Mouse (Mus musculus): ENCODE data around the gene Maged2. TPM values are rescaled to one million over a fixed set of nuclear protein-coding genes. Genes with fewer than 3 reads are reported as not detected.
A peak's percentile ranks its signal among the peaks of the same experiment; 100 is the strongest.
"Not testable (repeated sequence)": the region's sequence is repeated elsewhere in the genome, so short reads cannot be mapped to it uniquely, and the experiment has no call there.

Maged2 gene
- total RNA-seq (2021) = 10 to 100 TPM; 42.6 to 49.5 TPM
- long read RNA-seq, experiment 1, transcript Maged2-204 (13 exons, 2,107 nt) = major isoform, 36 of 92 reads
- long read RNA-seq, experiment 1, transcript Maged2-203 (13 exons, 2,183 nt) = minor isoform, 11 of 92 reads
- long read RNA-seq, experiment 1, partial matches to known transcripts = 32 of 92 reads
- long read RNA-seq, experiment 1, other reads (novel, unspliced or antisense) = 13 of 92 reads
- long read RNA-seq, experiment 2, transcript Maged2-204 (13 exons, 2,107 nt) = major isoform, 13 of 48 reads
- long read RNA-seq, experiment 2, transcript Maged2-203 (13 exons, 2,183 nt) = minor isoform, 7 of 48 reads
- long read RNA-seq, experiment 2, partial matches to known transcripts = 19 of 48 reads
- long read RNA-seq, experiment 2, other reads (novel, unspliced or antisense) = 9 of 48 reads

GRCm38 (mm10) chrX:150814139-150814469 is at the start of gene Maged2:
Gene Maged2, minus strand, starts transcription at chrX:150814345.
- no peak for TF ChIP-seq CTCF (IDR thresholded peaks at IDR 0.05)
- no peak for DNase-seq (ENCODE audit: extremely low spot score in 1 of 2, low spot score in 2 of 2)
- Histone ChIP-seq H3K27ac (0 out of 2 replicates have a peak within 1 kb of the TSS, but pooled peaks have one; percentile 41), H3K4me3 (peak within 1 kb of the TSS; percentile 53)
- intact Hi-C loops (cut with DNase I) = loop anchor here (5.0 kb wide), 2 partner anchors 157 to 302 kb away; partner anchors contain the start of gene Tro

GRCm38 (mm10) chrX:150848230-150848629 is 34.1 kb upstream of the Maged2 start:
- no peak overlapping the region for H3K4me3 ChIP-seq
- no peak overlapping the region for H3K27ac ChIP-seq
- no peak for DNase-seq (ENCODE audit: extremely low spot score in 1 of 2, low spot score in 2 of 2)
- intact Hi-C loops (cut with DNase I) = no loop called here
- TF ChIP-seq CTCF (IDR thresholded peaks at IDR 0.05) = no peak

- H3K27ac ChIP-seq; H3K4me3 ChIP-seq; intact Hi-C loops (cut with DNase I); DNase-seq (ENCODE audit: extremely low spot score in 1 of 2, low spot score in 2 of 2): not testable (repeated sequence)
Measured at GRCm38 (mm10) chrX:150845480-150846205, 31.5 kb upstream of the Maged2 start.

- DNase-seq (ENCODE audit: extremely low spot score in 1 of 2, low spot score in 2 of 2); intact Hi-C loops (cut with DNase I); H3K4me3 ChIP-seq; H3K27ac ChIP-seq: not testable (repeated sequence)
Measured at GRCm38 (mm10) chrX:150843257-150843656, 29.1 kb upstream of the Maged2 start.

- no peak for TF ChIP-seq CTCF (IDR thresholded peaks at IDR 0.05)
- DNase-seq (ENCODE audit: extremely low spot score in 1 of 2, low spot score in 2 of 2) = no peak
- no peak overlapping the region for H3K4me3 ChIP-seq
- intact Hi-C loops (cut with DNase I) = no loop called here
- no peak overlapping the region for H3K27ac ChIP-seq
Measured at GRCm38 (mm10) chrX:150830297-150830696, 16.2 kb upstream of the Maged2 start.

- DNase-seq (ENCODE audit: extremely low spot score in 1 of 2, low spot score in 2 of 2) = no peak
- no peak overlapping the region for H3K27ac ChIP-seq
- no peak overlapping the region for H3K4me3 ChIP-seq
- intact Hi-C loops (cut with DNase I) = no loop called here
- no peak for TF ChIP-seq CTCF (IDR thresholded peaks at IDR 0.05)
Measured at GRCm38 (mm10) chrX:150817278-150817677, 3.1 kb upstream of the Maged2 start.

- DNase-seq (ENCODE audit: extremely low spot score in 1 of 2, low spot score in 2 of 2) = no peak
- no peak for TF ChIP-seq CTCF (IDR thresholded peaks at IDR 0.05)
- Histone ChIP-seq H3K4me3 (no peak overlapping the region), H3K27ac (no peak overlapping the region)
- intact Hi-C loops (cut with DNase I) = no loop called here
Measured at GRCm38 (mm10) chrX:150815601-150816000, 1.5 kb upstream of the Maged2 start.

- DNase-seq (ENCODE audit: extremely low spot score in 1 of 2, low spot score in 2 of 2) = no peak
- no peak for TF ChIP-seq CTCF (IDR thresholded peaks at IDR 0.05)
- Histone ChIP-seq H3K27ac (0 out of 2 replicates have a peak overlapping the region, but pooled peaks have one; percentile 41), H3K4me3 (peak overlapping the region; percentile 53)
- intact Hi-C loops (cut with DNase I) = loop anchor here (5.0 kb wide), 2 partner anchors 156 to 301 kb away; partner anchors contain the start of gene Tro
Measured at GRCm38 (mm10) chrX:150813464-150814138, 544 bp downstream of the Maged2 start.

- peak; percentile 75 to 84 for DNase-seq (ENCODE audit: extremely low spot score in 1 of 2, low spot score in 2 of 2)
- Histone ChIP-seq H3K4me3 (peak overlapping the region; percentile 53), H3K27ac (no peak overlapping the region)
- no peak for TF ChIP-seq CTCF (IDR thresholded peaks at IDR 0.05)
- intact Hi-C loops (cut with DNase I) = loop anchor here (5.0 kb wide), 2 partner anchors 156 to 301 kb away; partner anchors contain the start of gene Tro
Measured at GRCm38 (mm10) chrX:150812787-150813298, 1.3 kb downstream of the Maged2 start.

- DNase-seq (ENCODE audit: extremely low spot score in 1 of 2, low spot score in 2 of 2); H3K4me3 ChIP-seq; H3K27ac ChIP-seq; intact Hi-C loops (cut with DNase I): not testable (repeated sequence)
Measured at GRCm38 (mm10) chrX:150800987-150801386, 13.2 kb downstream of the Maged2 start.

- H3K4me3 ChIP-seq; intact Hi-C loops (cut with DNase I); H3K27ac ChIP-seq; DNase-seq (ENCODE audit: extremely low spot score in 1 of 2, low spot score in 2 of 2): not testable (repeated sequence)
Measured at GRCm38 (mm10) chrX:150798493-150799177, 15.5 kb downstream of the Maged2 start.

Other genes with a start within 250 kb of the Maged2 start
- 1 to 10 TPM; 1.1 to 1.7 TPM for gene Pfkfb1, start 226.1 kb downstream of the Maged2 start, total RNA-seq (2021)
- 10 to 100 TPM; 15.2 to 16.4 TPM for gene Apex2, start 224.5 kb downstream of the Maged2 start, total RNA-seq (2021)
- 100 to 1,000 TPM; 156 to 158 TPM for gene Tro, start 156.8 kb downstream of the Maged2 start, total RNA-seq (2021)
- 100 to 1,000 TPM; 182 to 201 TPM for gene Gnl3l, start 203.0 kb upstream of the Maged2 start, total RNA-seq (2021)
- 10 to 100 TPM; 18.7 to 22.7 TPM for gene Fgd1, start 231.8 kb upstream of the Maged2 start, total RNA-seq (2021)

Data from left cerebral cortex, adult 2 months (tissue).